Mouse (Mus musculus) thymus, adult 2 months (tissue): ENCODE measurements around the gene Irf9. TPM values are rescaled to one million over a fixed set of nuclear protein-coding genes. Genes with fewer than 3 reads are reported as not detected.

Source experiments
- DNase-seq: peaks from one replicate; pipeline ENCODE4 v3.0.0; 2021
- H3K27ac ChIP-seq: fragments of 200-500 bp; 2 replicates; pipeline ENCODE4 v1.5.1; 2012; ENCODE audit warnings: low read length, control low read depth; ENCODE audit not compliant: control insufficient read depth, insufficient read depth
- H3K27me3 ChIP-seq: fragments of 200-500 bp; 2 replicates; pipeline ENCODE4 v1.6.1; 2012; ENCODE audit warnings: mild to moderate bottlenecking, low read length, moderate library complexity, mixed read lengths; ENCODE audit not compliant: control insufficient read depth, insufficient read depth
- H3K36me3 ChIP-seq: fragments of 200-500 bp; 2 replicates; pipeline ENCODE4 v1.6.1; 2012; ENCODE audit warnings: mild to moderate bottlenecking, low read length, moderate library complexity; ENCODE audit not compliant: control insufficient read depth, insufficient read depth
- H3K4me1 ChIP-seq: fragments of 200-500 bp; replicated peaks from 2 replicates; pipeline ENCODE4 v1.6.1; 2012; ENCODE audit warnings: low read length; ENCODE audit not compliant: control insufficient read depth, insufficient read depth
- H3K4me3 ChIP-seq: fragments of 200-500 bp; 2 replicates; pipeline ENCODE4 v1.5.1; 2012; ENCODE audit warnings: mild to moderate bottlenecking, low read length, control low read depth, moderate library complexity; ENCODE audit not compliant: control insufficient read depth, insufficient read depth
- CTCF ChIP-seq: fragments of 200-500 bp; IDR thresholded peaks from 2 replicates; pipeline ENCODE4 v1.5.1; 2012; ENCODE audit warnings: mild to moderate bottlenecking, control low read depth, low read length, moderate library complexity, borderline replicate concordance; ENCODE audit not compliant: control insufficient read depth, poor library complexity, insufficient read depth; ENCODE audit errors: extremely low read depth
- POLR2A ChIP-seq: fragments of 200-500 bp; IDR thresholded peaks from 2 replicates; pipeline ENCODE4 v1.6.1; 2012; ENCODE audit warnings: mild to moderate bottlenecking, low read length, control low read depth, moderate library complexity; ENCODE audit not compliant: control insufficient read depth, poor library complexity, insufficient read depth; ENCODE audit errors: extremely low read depth
- WGBS: fragments of 180-500 bp; shearing (Covaris S2); methylation state at CpG from one replicate; pipeline ENCODE4 v1.1.7; 2018; 5-methylcytosine and 5-hydroxymethylcytosine counted together
- polyA plus RNA-seq: library from polyadenylated mRNA; depleted of rRNA; stranded (reverse); fragments of >200 nt; gene quantifications from 2 replicates; pipeline ENCODE4 v1.2.3, GENCODE M21; 2012

Gene Irf9
- polyA plus RNA-seq, 1 experiment = 162 TPM

DNA sequence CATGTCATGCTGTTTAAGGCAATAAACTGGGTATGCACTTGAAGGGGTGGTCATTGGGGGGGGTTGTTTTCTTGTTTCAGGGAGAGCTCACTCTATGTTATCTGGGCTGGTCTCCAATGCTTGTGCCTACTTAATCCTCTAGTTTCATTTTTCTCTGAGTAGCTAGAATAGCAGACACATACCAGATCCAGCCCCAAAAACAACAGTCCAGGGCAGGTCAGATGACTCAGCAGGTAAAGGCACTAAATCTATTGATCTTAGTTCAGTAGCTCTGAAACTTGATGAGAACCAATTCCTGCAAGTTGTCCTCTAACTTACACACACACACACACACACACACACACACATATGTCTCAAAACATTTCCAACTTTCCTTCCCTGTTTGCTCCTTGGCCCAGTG, 31.6 kb upstream of the Irf9 start:
- Histone ChIP-seq H3K27ac (no peak overlapping the region), H3K4me3 (no peak overlapping the region), H3K4me1 (peaks cover 6% of the 10 kb centered on the region; the same call in 1 of the 2 replicates), H3K36me3 (peaks cover 15% of the 10 kb centered on the region), H3K27me3 (no peaks in the 10 kb centered on the region)
- TF ChIP-seq POLR2A (no peak), CTCF (no peak)
- no peak for DNase-seq

DNA sequence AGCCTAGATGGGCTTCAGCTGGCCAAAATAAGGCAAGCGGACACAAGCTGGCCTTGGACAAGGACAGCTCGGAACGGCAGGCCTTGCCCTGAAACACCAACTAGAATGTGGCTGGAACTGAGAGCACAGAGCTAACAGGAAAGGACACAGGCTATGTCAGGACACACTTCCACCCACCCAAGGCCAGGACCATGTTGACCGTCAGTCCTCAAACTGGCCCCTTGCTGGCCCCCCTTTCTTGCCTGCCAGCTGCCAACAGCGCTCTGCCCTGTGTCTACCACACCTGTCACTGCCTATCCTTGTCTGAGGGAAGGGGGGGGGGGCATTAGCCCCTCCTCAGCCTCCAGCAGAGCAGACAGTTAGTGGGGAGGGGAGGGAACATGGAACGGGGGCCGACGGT, 28.1 kb upstream of the Irf9 start, which contains the start of gene Fitm1:
Fitm1 (plus strand) TSS at position 316 of the 400 bp plus-strand sequence.
- DNase-seq = no peak
- no peak for TF ChIP-seq POLR2A
- no peak for TF ChIP-seq CTCF
- no peak within 1 kb of the TSS for H3K27ac ChIP-seq

DNA sequence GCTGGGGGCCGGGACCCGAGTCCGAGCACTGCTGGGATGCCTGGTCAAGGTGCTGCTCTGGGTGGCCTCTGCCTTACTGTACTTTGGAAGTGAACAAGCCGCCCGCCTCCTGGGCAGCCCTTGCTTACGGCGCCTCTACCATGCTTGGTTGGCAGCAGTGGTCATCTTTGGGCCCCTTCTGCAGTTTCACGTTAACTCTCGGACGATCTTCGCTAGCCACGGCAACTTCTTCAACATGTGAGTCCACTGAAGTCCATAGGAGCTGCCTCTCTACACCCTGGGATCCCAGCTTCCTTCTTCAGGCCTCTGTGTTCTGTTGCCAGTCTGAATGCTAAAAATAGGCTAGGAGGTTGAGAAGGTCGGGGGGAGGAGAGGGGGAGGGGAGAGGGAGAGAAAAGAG, 27.7 kb upstream of the Irf9 start:
- no peak for TF ChIP-seq POLR2A
- TF ChIP-seq CTCF = no peak
- WGBS = 83% methylated on average over 13 of the region's 13 CpGs
- peaks cover 16% of the 10 kb centered on the region; the same call in 1 of the 2 replicates for H3K4me1 ChIP-seq
- no peak for DNase-seq
- no peak overlapping the region for H3K27ac ChIP-seq
- H3K36me3 ChIP-seq = peaks cover 5% of the 10 kb centered on the region; the same call in 1 of the 2 replicates
- H3K27me3 ChIP-seq = no peaks in the 10 kb centered on the region
- no peak overlapping the region for H3K4me3 ChIP-seq

More for the DNA sequence above, 28.1 kb upstream of the Irf9 start, which contains the start of gene Fitm1:
- Histone ChIP-seq H3K4me1 (peaks cover 16% of the 10 kb centered on the region; the same call in 1 of the 2 replicates), H3K27me3 (no peaks in the 10 kb centered on the region), H3K4me3 (no peak within 1 kb of the TSS), H3K36me3 (peaks cover 1% of the 10 kb centered on the region; the same call in 1 of the 2 replicates)
- 87% methylated on average over 8 of the region's 8 CpGs for WGBS

DNA sequence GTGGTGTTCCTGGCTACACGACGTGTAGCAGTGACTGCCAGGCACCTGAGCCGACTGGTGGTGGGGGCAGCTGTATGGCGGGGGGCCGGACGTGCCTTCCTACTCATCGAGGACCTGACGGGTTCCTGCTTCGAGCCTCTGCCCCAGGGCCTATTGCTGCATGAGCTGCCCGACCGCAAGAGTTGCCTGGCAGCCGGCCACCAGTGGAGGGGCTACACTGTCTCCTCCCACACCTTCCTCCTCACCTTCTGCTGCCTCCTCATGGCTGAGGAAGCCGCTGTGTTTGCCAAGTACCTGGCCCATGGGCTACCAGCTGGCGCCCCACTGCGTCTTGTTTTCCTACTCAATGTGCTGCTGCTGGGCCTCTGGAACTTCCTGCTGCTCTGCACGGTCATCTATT, 27.0 kb upstream of the Irf9 start:
- H3K4me1 ChIP-seq = peaks cover 16% of the 10 kb centered on the region; the same call in 1 of the 2 replicates
- WGBS = 53% methylated on average over 16 of the region's 16 CpGs
- no peaks in the 10 kb centered on the region for H3K27me3 ChIP-seq
- H3K27ac ChIP-seq = no peak overlapping the region
- DNase-seq = no peak
- no peak overlapping the region for H3K4me3 ChIP-seq
- TF ChIP-seq POLR2A (no peak), CTCF (no peak)
- H3K36me3 ChIP-seq = peaks cover 11% of the 10 kb centered on the region; the same call in 1 of the 2 replicates

DNA sequence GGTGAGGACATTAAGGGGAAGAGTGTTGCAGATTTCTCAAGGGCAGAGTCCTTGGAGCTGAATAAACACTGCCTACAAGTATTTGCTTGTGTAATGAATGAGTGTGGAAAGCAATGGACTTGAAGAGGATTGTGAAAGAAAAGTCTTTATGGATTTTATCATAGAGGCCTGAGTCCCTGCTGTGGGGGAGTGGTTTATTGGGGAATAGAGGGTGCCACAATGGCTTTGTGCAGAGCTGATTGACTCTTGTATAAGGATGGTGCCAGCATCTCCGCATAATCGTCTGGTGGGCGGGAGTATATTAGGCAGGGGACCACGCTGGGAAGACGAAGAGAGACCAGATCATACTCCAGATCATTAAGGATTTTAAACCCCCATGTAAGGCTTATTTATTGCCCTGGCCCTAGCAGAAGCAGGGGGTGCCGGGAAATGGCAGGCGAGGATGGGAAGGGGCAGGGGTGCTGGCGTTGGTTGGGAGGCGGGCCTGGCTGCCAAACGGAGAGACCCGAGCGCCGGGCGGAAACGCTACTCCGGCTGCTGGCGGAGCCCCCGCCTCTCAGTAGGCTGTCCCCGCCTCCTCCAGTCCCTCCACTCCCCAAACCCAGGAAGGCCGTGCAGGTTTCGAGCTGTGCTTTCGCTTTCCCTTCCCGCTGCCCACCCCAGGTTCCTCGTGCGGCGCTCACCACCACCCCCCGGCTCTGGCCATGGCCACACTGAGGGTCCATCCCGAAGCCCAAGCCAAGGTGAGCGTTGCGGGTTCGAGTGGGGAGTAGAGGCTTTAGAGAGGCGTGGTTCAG, 25.3 kb upstream of the Irf9 start, which contains the start of gene Psme1:
Psme1 (plus strand) TSS at position 253 of the 797 bp plus-strand sequence.
- Histone ChIP-seq H3K27ac (peak within 1 kb of the TSS; percentile 20; the same call in 1 of the 2 replicates), H3K36me3 (peaks cover 11% of the 10 kb centered on the region; the same call in 1 of the 2 replicates), H3K4me3 (peak within 1 kb of the TSS; percentile 69), H3K27me3 (no peaks in the 10 kb centered on the region), H3K4me1 (peaks cover 16% of the 10 kb centered on the region; the same call in 1 of the 2 replicates)
- TF ChIP-seq CTCF (no peak), POLR2A (0 out of 2 replicates have a peak, but pooled peaks have one; percentile 45)
- peak; percentile 85 for DNase-seq
- WGBS = 1% methylated on average over 31 of the region's 32 CpGs

DNA sequence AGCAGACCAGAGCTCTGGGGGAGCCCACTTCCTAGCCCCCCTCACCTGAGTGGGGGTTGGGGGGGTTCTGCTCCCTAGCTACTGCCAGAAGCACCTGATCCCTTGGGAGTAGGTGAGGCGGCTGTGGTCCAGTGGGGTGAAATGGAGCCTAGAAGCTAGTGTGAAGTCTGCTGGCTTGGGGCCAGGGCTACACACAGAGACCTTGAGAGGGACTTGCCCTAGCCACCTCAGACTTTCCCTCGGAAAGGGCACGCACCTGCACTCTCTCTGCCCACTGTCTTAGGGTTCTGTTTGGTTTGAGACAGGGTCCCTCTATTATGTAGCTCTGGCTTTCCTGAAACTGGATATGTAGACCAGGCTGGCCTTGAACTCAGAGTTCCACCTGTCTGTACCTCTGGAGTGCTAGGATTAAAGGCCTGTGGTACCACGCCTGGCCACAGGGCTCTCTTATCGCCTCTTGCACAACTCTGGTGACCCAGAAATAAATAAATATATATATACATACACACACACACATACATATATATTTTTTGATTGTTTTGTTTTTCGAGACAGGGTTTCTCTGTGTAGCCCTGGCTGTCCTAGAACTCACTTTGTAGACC, 24.6 kb upstream of the Irf9 start:
- H3K27ac ChIP-seq = peak overlapping the region; percentile 20; the same call in 1 of the 2 replicates
- TF ChIP-seq CTCF (no peak; the same call in 1 of the 2 replicates), POLR2A (no peak)
- H3K27me3 ChIP-seq = no peaks in the 10 kb centered on the region
- 11% methylated on average over 6 of the region's 6 CpGs for WGBS
- peak overlapping the region; percentile 69 for H3K4me3 ChIP-seq
- H3K4me1 ChIP-seq = peaks cover 16% of the 10 kb centered on the region; the same call in 1 of the 2 replicates
- DNase-seq = no peak
- H3K36me3 ChIP-seq = peaks cover 11% of the 10 kb centered on the region; the same call in 1 of the 2 replicates
